In genomic region chr9:17226475-17227090, GRCm38 (mm10) we compare ENCODE assay signal across 20 mouse cellular contexts.
"Had no signal": no experiment of that assay in that cellular context is flagged by ENCODE, and none has a peak within 500 bp of the region (broad histone marks: within the 10 kb centered on the region; RNA-seq: fewer than 3 reads in every experiment).

No protein-coding gene starts in this region.

- H3K4me2 ChIP-seq: liver, embryonic 15.5 days; lung, embryonic 15.5 days; midbrain, embryonic 11.5 days; midbrain, embryonic 13.5 days; midbrain, embryonic 15.5 days; neural tube, embryonic 12.5 days; stomach, embryonic 15.5 days had no signal

- H3K27me3 ChIP-seq: liver, embryonic 15.5 days; lung, embryonic 15.5 days; megakaryocyte, embryonic 14.5 days; midbrain, embryonic 13.5 days; midbrain, embryonic 15.5 days; neural tube, embryonic 12.5 days; stomach, embryonic 15.5 days had no signal

- H3K9me3 ChIP-seq: liver, embryonic 15.5 days; lung, embryonic 15.5 days; midbrain, embryonic 13.5 days; midbrain, embryonic 15.5 days; neural tube, embryonic 12.5 days; stomach, embryonic 15.5 days had no signal

- H3K36me3 ChIP-seq: liver, embryonic 15.5 days; lung, embryonic 15.5 days; midbrain, embryonic 13.5 days; midbrain, embryonic 15.5 days; neural tube, embryonic 12.5 days; stomach, embryonic 15.5 days had no signal

- ATAC-seq: liver, postnatal 0 days; lung, postnatal 0 days; midbrain, embryonic 13.5 days; midbrain, embryonic 15.5 days had no signal

- H3K27ac ChIP-seq: liver, embryonic 15.5 days; lung, embryonic 15.5 days; macrophage; midbrain, embryonic 13.5 days; midbrain, embryonic 15.5 days; neural tube, embryonic 12.5 days; stomach, embryonic 15.5 days had no signal

- H3K4me3 ChIP-seq: liver, embryonic 15.5 days; lung, embryonic 15.5 days; megakaryocyte, embryonic 14.5 days; midbrain, embryonic 13.5 days; midbrain, embryonic 15.5 days; neural tube, embryonic 12.5 days; stomach, embryonic 15.5 days had no signal

- H3K4me1 ChIP-seq: liver, embryonic 15.5 days; lung, embryonic 15.5 days; megakaryocyte, embryonic 14.5 days; midbrain, embryonic 13.5 days; midbrain, embryonic 15.5 days; neural tube, embryonic 12.5 days; stomach, embryonic 15.5 days had no signal

- H3K9ac ChIP-seq: liver, embryonic 15.5 days; liver, postnatal 0 days; lung, embryonic 15.5 days; midbrain, embryonic 13.5 days; midbrain, embryonic 15.5 days; neural tube, embryonic 12.5 days; stomach, embryonic 15.5 days had no signal

- DNase-seq: liver, postnatal 0 days; lung, adult 2 months; lung, postnatal 14 days; lung, postnatal 36 days; right cerebral cortex, postnatal 25 days; right cerebral cortex, postnatal 4 days; spleen, adult 18-20 months; thymus, adult 18-20 months; thymus, postnatal 14 days; thymus, postnatal 36 days had no signal
